Mouse (Mus musculus) CD8-positive naive resting alpha-beta T cell, adult 2 months (primary cell): ENCODE data around the gene Usp48.

Source experiments
- DNase-seq, 2 experiments: peaks; one replicate each; pipeline ENCODE4 v3.0.0; 2022; ENCODE audit warnings: low read depth in 2 of 2, low spot score in 2 of 2

The Usp48 gene

GRCm38 (mm10) chr4:137682961-137683453 is 89.5 kb downstream of the Usp48 start:
- peak in 1 of 2 experiments; percentile 18 for DNase-seq

GRCm38 (mm10) chr4:137684830-137685343 is 91.3 kb downstream of the Usp48 start:
- no peak for DNase-seq

DNA sequence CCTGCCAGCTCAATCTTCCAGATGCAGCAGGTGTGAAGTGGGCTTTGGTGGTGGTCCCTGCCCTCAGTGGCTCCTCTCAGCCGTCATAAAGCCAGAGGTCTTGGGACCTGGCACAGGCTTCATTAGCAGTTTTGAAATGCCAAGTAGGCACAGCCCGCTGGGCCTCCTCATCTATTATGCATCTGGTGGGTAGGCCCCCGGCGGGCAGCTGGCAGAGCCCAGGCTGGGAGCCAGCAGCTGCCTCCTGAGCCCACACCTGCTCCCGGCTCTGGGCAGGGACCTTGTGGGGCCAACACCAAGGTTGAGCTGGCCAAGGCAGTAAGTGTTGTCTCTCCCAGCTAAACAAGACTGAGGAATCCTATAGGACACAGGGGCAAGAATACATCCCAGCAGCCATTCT is 92.7 kb downstream of the Usp48 start:
- no peak for DNase-seq

GRCm38 (mm10) chr4:137687234-137687825 is 93.8 kb downstream of the Usp48 start:
- no peak for DNase-seq

DNA sequence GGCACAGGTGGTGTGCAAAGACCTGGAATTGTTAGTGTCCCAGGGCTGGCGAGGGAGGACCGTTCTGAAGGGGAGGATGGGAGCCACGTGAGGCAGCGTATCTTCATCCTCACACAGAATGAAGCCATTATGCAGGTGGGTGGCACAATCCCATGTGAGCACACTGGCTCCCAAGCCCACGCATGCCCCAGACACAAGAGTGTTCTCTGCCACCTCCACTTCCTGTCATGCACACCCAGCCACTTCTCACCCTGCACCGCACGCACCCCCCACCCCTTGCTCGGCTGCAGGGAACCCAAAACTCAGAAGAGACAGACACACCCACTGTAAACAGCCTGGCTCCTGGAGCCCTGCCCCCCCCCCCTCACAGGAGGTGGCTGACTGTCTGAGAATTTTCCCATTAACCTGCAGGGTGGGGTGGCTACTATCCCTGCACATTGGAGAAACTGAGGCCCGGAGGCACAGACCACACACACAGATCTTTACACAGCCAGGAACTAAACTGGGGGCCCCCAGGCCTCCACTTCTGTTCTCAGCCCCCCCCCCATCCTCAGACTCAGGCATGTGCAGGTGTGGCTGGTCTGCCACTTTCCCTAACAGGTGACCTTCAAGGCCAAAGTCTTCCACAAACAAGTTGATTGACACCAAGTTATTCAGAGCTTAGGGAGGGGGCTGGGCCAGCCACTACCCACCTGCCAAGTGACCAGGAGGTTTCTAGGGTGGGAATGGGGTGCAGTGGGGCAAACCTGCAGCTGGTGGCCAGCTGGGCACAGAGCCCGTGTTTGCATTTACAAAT is 98.8 kb downstream of the Usp48 start:
- DNase-seq = no peak

DNA sequence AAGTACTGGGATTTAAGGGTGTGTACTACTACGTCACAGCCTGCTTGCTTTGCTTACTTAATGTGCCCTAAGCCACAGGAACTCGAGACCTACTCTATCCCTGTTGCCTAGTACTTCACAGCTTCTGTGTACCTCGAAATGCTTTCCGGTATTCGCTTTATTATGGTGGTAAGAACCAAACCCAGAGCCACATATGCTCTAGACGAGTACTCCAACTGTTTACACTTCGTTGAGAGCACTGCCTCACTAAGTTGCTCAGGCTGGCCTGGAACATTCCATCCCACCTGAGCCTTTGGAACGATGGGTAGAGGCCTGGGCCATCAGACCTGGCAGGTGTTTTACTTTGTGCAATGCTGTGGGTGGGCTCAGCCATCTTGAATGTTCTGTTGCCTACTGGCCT is 101.7 kb downstream of the Usp48 start:
- DNase-seq = no peak

DNA sequence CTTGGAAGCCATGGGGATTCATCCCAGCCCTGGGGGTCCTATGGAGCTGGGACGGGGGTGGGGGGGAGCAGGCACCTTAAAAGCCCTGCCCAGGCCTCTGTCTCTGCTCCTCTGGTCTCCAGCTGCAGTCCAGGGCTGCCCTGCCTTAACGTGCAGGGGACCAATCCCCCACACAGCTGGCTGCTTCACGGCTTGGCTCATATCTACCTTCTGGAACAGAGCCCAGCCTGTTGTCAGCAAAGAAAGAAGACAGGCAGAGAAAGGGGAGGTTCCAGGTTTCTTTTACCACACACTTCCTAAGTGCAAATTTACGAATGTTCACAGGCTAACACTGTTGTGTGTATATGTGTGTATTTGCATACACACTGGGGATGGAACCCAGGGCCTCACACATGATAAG is 102.3 kb downstream of the Usp48 start:
- no peak for DNase-seq

- DNase-seq = no peak
Measured at GRCm38 (mm10) chr4:137697156-137697885, 103.8 kb downstream of the Usp48 start.

GRCm38 (mm10) chr4:137698076-137698985 is 104.8 kb downstream of the Usp48 start:
- no peak for DNase-seq

- no peak for DNase-seq
Measured at GRCm38 (mm10) chr4:137699264-137700211, 106.0 kb downstream of the Usp48 start.

DNA sequence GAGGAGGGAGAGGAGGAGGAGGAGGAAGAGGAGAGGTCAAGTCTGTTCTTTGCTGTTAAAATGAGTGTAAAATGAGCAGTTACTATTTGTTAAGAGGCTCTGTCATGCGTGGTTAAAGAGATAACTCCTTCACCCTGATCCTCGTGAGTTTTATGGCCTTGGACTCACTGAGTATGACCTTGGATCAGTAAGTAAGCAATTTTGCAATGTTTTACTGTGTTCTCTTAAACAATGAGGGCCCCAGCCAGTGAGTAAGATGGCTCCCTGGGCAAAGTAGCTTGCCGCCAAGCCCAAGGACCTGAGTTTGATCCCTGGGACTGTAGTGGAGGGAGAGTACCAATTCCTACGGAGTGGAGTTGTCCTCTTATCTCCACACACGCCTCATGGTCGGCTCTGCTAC is 107.4 kb downstream of the Usp48 start:
- DNase-seq = no peak

DNA sequence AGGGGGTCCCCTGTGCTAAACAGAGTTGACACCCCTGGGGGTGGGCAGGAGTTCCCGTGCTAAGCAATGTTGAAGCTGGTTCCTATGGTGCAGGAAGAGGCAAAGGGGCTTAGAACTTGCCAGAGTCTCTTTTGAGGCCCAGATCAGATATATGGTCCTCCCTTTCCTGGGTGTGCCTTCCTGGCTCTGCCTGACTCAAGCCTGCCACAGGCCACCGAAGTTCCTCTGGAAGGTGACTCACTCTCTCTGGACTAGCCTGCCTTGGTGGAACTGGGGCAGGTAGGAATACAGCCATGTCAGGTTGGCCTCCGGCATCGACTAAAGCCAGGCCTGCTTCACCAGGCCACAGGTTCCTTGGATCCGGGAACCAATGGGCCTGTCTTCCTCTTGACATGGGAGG is 109.5 kb downstream of the Usp48 start:
- no peak for DNase-seq

- no peak for DNase-seq
Measured at GRCm38 (mm10) chr4:137704561-137704960, 111.0 kb downstream of the Usp48 start.

GRCm38 (mm10) chr4:137705379-137705778 is 111.8 kb downstream of the Usp48 start:
- no peak for DNase-seq

- no peak for DNase-seq
Measured at GRCm38 (mm10) chr4:137706510-137706909, 113.0 kb downstream of the Usp48 start.

- DNase-seq = peak; percentile 55 to 62
Measured at GRCm38 (mm10) chr4:137707216-137707990, 113.8 kb downstream of the Usp48 start.
